Mouse (Mus musculus): Measurements from ENCODE around the gene Gm9767. TPM values are rescaled to one million over a fixed set of nuclear protein-coding genes. Genes with fewer than 3 reads are reported as not detected.

The Gm9767 gene
- polyA plus RNA-seq, 1 experiment from 2014 or later, result not detected

Other genes with a start within 250 kb of the Gm9767 start
- gene Tmem200a, start 797 bp downstream of the Gm9767 start, polyA plus RNA-seq (2014; fragmentation: Nextera tagmentation; extraction: Ambion mirVana), result 0.81 and 1.5 TPM in 2 replicates
- not detected in 2 replicates for gene Samd3, start 151.5 kb downstream of the Gm9767 start, polyA plus RNA-seq (2014; fragmentation: Nextera tagmentation; extraction: Ambion mirVana)